Mouse (Mus musculus) lung, embryonic 16.5 days (tissue): ENCODE results near the gene Kcnk4. TPM values are rescaled to one million over a fixed set of nuclear protein-coding genes. Genes with fewer than 3 reads are reported as not detected.

Experiments
- ATAC-seq: fragments of 200-750 bp; cut with Nextera tagmentation; 2 replicates; pipeline ENCODE4 v1.8.0; 2017; ENCODE audit warnings: low read depth, mild to moderate bottlenecking, moderate library complexity
- H3K27ac ChIP-seq: fragments of 300-500 bp; sonication (generic); 2 replicates; pipeline ENCODE4 v1.5.1; 2014; ENCODE audit warnings: mild to moderate bottlenecking, control low read depth, low read length
- H3K27me3 ChIP-seq: fragments of 300-500 bp; sonication (generic); 2 replicates; pipeline ENCODE4 v1.6.1; 2014; ENCODE audit warnings: low read depth, low read length, mixed read lengths; ENCODE audit not compliant: control insufficient read depth, insufficient read depth
- H3K36me3 ChIP-seq: fragments of 300-500 bp; sonication (generic); 2 replicates; pipeline ENCODE4 v1.6.1; 2014; ENCODE audit warnings: low read length; ENCODE audit not compliant: control insufficient read depth, insufficient read depth
- H3K4me1 ChIP-seq: fragments of 300-500 bp; sonication (generic); replicated peaks from 2 replicates; pipeline ENCODE4 v1.6.1; 2014; ENCODE audit warnings: low read length, mixed read lengths; ENCODE audit not compliant: control insufficient read depth, insufficient read depth
- H3K4me2 ChIP-seq: fragments of 300-500 bp; sonication (generic); 2 replicates; pipeline ENCODE4 v1.6.1; 2014; ENCODE audit warnings: low read depth, low read length, control low read depth
- H3K4me3 ChIP-seq: fragments of 300-500 bp; sonication (generic); 2 replicates; pipeline ENCODE4 v1.5.1; 2014; ENCODE audit warnings: mild to moderate bottlenecking, low read length, control low read depth
- H3K9ac ChIP-seq: fragments of 300-500 bp; sonication (generic); 2 replicates; pipeline ENCODE4 v1.6.1; 2014; ENCODE audit warnings: low read length, control low read depth
- H3K9me3 ChIP-seq: fragments of 300-500 bp; sonication (generic); 2 replicates; pipeline ENCODE4 v1.6.1; 2016; ENCODE audit warnings: low read length; ENCODE audit not compliant: control insufficient read depth
- WGBS: fragments of 180-500 bp; shearing (Covaris S2); extraction: QIAGEN DNeasy Blood & Tissue Kit; methylation state at CpG from one replicate; pipeline ENCODE4 v1.1.7; 2014; 5-methylcytosine and 5-hydroxymethylcytosine counted together
- polyA plus RNA-seq: library from polyadenylated mRNA; unstranded; fragments of >200 nt; fragmentation: Nextera tagmentation; extraction: Ambion mirVana; gene quantifications from 2 replicates; pipeline ENCODE4 v1.2.1, GENCODE M21; 2015

The Kcnk4 gene
- polyA plus RNA-seq, 1 experiment from 2014 or later, result 0.21 TPM

DNA sequence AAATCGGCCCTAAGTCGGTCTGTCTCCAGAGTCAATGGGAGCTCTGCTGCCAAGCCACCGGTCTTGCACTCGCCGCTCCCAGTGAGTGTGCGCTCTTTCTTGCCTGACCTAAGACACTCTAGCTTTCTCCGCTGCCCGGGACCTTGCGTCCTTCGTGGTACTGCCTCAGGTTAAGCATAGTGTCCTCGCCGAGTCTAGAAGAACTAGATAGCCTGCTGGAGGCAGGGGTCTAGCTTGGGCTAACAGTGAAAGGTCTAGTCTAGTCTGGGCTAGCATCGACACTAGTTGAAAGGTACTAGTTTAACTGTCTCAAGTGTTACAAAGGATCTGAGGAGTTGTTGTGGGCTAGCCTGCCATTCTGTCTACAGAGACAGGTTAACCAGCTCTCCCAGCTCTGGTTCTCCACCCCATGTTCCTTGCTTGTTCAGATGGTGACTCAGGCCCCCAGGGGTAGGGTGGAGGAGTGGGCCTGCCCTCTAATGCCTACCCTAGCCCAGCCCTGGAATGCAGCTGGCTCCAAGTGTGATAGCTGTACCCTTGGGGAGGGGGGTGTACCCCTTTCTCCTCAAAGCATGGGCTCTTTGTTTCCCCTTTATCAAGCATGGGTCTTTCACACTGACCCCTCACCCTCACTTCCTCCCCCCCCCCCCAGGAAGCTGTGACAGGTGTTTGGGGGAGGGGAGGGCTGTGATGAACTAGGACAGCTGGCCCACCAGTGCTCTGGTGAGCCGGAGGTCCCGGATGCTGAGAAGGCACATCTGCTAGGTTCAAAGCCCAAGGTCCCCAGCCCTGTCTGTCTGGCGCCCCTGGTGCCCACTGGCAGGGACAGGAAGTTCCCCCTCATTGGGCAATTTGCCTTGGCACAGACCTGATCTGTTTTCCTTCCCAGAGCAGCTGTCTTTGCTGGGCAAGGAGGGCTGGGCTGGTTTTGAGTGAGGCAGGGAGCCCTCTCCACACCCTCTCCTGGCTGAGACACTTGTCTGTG, 41.5 kb upstream of the Kcnk4 start, which contains the start of gene Plcb3:
TSS of gene Plcb3 (minus strand) at position 934 of the 985 bp plus-strand sequence.
- H3K36me3 ChIP-seq, result peaks cover 7% of the 10 kb centered on the region
- peak within 1 kb of the TSS; percentile 78 for H3K9ac ChIP-seq
- peak within 1 kb of the TSS; percentile 73 for H3K4me3 ChIP-seq
- 0% methylated on average over 16 of the region's 16 CpGs for WGBS
- no peak for ATAC-seq
- H3K27me3 ChIP-seq, result no peaks in the 10 kb centered on the region
- H3K4me2 ChIP-seq, result peak within 1 kb of the TSS; percentile 90
- H3K4me1 ChIP-seq, result peaks cover 33% of the 10 kb centered on the region
- H3K9me3 ChIP-seq, result no peaks in the 10 kb centered on the region
- H3K27ac ChIP-seq, result peak within 1 kb of the TSS; percentile 92

DNA sequence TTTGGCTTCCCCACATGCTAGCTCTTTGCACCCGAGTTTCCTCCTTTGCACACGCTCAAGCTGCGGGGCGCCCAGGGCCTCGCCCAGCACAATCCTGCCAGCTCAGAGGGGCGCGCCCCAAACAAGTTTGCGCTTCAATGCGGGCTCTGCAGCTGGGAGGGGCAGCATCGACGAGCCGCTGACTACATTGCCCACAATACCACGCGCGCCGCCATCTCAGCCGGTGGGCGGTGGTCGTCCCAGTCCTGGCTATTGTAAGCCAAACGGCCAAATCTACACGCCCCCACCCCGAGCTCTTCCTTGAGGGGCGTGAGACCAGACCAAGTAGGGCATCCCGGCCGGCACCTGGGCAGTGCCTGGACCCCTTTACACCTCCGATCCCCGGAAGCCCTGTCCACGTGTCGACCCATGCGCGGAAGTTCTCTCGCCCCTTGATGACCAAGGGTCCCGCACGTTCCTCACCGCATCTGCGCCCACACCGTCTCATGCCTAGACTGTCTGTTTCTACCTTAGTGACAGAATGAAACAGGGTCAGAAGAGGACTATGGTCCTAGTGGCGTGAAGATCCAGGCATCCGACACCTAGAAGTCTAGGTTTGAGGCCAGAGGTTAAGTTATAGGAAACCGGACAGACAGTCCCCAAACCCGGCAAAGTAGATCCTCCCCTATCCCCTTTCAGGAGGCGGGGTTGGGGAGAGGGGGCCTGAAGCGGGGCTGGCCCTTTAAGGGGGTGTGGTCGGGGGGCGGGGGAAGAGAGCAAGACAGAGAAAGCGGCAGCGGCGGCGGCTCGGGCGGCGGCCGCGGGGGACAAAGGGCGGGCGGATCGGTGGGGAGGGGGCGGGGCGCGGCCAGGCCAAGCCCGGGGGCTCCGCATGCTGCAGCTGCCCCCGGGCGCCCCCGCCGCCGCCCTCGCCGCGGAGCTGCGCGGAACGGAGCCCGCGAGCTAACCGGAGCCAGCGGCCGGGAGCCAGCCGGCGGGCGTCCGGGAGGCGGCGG, 40.2 kb upstream of the Kcnk4 start, which contains the start of gene Ppp1r14b:
TSS of gene Ppp1r14b (plus strand) at position 758 of the 995 bp plus-strand sequence.
- 1% methylated on average over 52 of the region's 84 CpGs for WGBS
- H3K4me1 ChIP-seq, result peaks cover 45% of the 10 kb centered on the region

DNA sequence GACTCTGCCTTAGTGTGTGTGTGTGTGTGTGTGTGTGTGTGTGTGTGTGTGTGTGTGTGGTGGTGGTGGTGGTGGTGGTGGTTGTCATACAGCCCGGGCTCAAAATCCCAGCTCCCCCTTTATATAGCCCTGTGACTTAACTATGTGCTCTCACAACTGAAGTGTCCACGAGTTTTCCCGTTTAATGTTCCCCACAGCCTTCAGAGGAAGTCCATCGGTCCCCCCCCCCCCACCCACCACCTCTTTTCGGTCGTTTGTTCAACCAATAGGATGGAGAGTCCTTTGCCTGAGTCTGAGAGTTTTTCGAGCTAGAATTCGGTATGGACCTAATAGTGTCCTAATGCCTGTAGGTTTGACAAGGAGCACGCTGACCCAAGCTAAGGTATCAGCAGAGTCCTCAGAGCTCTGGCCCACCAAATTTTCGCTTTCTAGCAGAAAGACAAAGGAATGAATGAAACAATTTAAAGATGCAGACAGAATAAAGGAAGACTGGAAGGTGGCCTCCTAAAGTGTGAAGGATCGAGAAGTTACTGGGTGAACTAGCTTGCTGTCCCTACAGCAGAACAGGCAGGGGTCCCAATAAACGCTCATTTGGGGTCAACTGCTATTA, 39.4 kb upstream of the Kcnk4 start:
- Histone ChIP-seq H3K4me3 (peak overlapping the region; percentile 73), H3K27ac (peak overlapping the region; percentile 34; the same call in 1 of the 2 replicates), H3K9ac (peak overlapping the region; percentile 78), H3K27me3 (no peaks in the 10 kb centered on the region), H3K9me3 (no peaks in the 10 kb centered on the region), H3K36me3 (peaks cover 7% of the 10 kb centered on the region), H3K4me2 (peak overlapping the region; percentile 90), H3K4me1 (peaks cover 40% of the 10 kb centered on the region)
- no peak for ATAC-seq
- 29% methylated on average over 12 of the region's 12 CpGs for WGBS

More for the DNA sequence above, 40.2 kb upstream of the Kcnk4 start, which contains the start of gene Ppp1r14b:
- peak within 1 kb of the TSS; percentile 90 for H3K4me2 ChIP-seq
- peak within 1 kb of the TSS; percentile 78 for H3K9ac ChIP-seq
- peak within 1 kb of the TSS; percentile 73 for H3K4me3 ChIP-seq
- peak; percentile 74 for ATAC-seq
- no peaks in the 10 kb centered on the region for H3K27me3 ChIP-seq
- H3K9me3 ChIP-seq, result no peaks in the 10 kb centered on the region
- peaks cover 7% of the 10 kb centered on the region for H3K36me3 ChIP-seq
- H3K27ac ChIP-seq, result peak within 1 kb of the TSS; percentile 92

DNA sequence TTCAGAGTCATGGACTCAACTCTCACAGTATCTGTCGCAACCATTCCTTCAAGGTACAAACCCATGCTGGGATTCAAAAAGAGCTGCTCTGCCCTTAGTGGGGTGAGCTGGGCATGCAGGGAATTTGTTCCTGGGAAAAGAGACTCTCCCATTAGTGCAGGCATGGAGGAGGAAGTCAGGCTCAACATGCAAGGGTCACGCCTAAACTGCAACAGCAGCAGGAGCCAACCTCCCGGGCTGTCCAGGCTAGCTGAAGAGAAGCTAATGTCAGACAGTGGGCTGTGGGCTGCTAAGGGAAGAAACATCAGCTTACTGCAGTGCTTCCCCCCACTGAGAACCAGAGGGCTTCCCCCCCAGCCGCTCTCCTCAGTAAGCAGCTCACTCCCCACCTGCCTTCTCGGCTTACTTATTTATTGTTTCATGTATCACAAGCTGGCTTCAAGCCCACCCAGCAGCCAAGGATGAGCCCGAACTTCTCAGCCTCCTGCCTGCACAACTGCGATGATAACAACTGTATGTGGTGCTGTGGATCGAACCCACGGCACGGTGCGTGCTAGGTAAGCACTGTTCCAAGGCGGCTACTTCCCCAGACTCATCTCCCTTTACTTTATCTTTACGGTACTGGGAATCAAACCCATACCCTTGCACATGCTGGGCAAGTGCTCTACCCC, 38.1 kb upstream of the Kcnk4 start:
- H3K4me2 ChIP-seq, result no peak overlapping the region
- peaks cover 39% of the 10 kb centered on the region for H3K4me1 ChIP-seq
- no peak overlapping the region for H3K9ac ChIP-seq
- no peak overlapping the region for H3K4me3 ChIP-seq
- no peaks in the 10 kb centered on the region for H3K9me3 ChIP-seq
- peaks cover 2% of the 10 kb centered on the region for H3K36me3 ChIP-seq
- 76% methylated on average over 13 of the region's 13 CpGs for WGBS
- H3K27ac ChIP-seq, result no peak overlapping the region
- H3K27me3 ChIP-seq, result no peaks in the 10 kb centered on the region
- no peak for ATAC-seq

DNA sequence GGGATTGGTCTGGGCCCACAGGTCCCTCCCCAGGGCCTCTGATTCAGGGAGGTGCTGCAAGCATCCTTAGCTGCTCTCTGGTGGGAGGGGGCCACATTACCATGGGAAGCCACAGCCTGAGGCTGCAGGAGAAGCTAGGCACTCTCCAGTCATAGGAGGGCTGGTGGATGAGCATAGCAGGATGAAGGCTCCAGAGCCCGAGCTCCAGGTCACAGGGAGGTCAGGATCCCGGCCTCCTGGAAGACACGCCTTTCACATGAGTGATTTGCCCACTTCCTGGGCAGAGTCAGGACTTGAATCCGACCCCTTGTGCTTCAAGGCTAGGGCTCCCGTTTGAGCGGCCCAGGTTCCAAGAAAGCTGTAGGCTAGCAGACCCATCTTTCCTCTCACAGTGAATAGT, 37.3 kb upstream of the Kcnk4 start:
- no peaks in the 10 kb centered on the region for H3K9me3 ChIP-seq
- 33% methylated on average over 6 of the region's 6 CpGs for WGBS

DNA sequence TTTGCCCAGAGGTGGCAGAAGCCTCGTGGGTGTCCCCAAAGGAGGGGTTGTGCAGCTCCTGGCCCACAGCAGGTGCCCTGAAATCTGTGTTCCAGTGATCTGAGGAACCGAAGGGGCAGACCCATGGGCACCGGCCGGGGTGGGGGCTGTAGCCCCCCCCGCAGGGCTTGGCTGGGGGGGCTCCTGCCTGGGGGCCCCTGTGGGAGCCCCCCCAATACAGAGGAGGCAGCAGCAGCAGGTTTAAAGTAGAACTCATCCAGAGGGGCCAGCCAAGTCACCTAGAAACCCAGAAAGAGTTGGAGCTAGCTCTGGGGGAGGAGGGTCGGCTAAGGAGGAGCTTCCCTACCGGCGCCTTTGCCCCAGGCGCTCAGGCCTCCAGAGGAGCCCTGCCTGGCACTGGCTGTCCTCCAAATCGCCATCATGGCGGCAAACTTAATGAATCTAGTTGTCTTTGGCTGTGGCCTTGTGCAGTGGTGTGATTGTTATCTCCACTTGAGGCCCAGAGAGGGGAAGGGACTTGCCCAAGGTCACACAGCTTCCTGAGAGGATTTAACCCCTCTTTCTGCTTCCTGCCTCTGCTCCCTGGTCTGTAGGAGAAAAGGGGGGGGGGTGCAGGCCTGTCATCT, 36.3 kb upstream of the Kcnk4 start:
- peak overlapping the region; percentile 79 for H3K4me2 ChIP-seq
- no peak for ATAC-seq
- 21% methylated on average over 11 of the region's 11 CpGs for WGBS
- H3K4me1 ChIP-seq, result peaks cover 24% of the 10 kb centered on the region
- no peak overlapping the region; the same call in 1 of the 2 replicates for H3K27ac ChIP-seq
- H3K9ac ChIP-seq, result peak overlapping the region; percentile 55
- H3K9me3 ChIP-seq, result no peaks in the 10 kb centered on the region
- no peak overlapping the region; the same call in 1 of the 2 replicates for H3K4me3 ChIP-seq
- H3K36me3 ChIP-seq, result peaks cover 8% of the 10 kb centered on the region
- H3K27me3 ChIP-seq, result no peaks in the 10 kb centered on the region

More for the DNA sequence above, 37.3 kb upstream of the Kcnk4 start:
- no peak for ATAC-seq
- Histone ChIP-seq H3K4me3 (no peak overlapping the region), H3K27me3 (no peaks in the 10 kb centered on the region), H3K36me3 (no peaks in the 10 kb centered on the region), H3K4me2 (no peak overlapping the region), H3K9ac (no peak overlapping the region), H3K27ac (no peak overlapping the region), H3K4me1 (peaks cover 34% of the 10 kb centered on the region)

DNA sequence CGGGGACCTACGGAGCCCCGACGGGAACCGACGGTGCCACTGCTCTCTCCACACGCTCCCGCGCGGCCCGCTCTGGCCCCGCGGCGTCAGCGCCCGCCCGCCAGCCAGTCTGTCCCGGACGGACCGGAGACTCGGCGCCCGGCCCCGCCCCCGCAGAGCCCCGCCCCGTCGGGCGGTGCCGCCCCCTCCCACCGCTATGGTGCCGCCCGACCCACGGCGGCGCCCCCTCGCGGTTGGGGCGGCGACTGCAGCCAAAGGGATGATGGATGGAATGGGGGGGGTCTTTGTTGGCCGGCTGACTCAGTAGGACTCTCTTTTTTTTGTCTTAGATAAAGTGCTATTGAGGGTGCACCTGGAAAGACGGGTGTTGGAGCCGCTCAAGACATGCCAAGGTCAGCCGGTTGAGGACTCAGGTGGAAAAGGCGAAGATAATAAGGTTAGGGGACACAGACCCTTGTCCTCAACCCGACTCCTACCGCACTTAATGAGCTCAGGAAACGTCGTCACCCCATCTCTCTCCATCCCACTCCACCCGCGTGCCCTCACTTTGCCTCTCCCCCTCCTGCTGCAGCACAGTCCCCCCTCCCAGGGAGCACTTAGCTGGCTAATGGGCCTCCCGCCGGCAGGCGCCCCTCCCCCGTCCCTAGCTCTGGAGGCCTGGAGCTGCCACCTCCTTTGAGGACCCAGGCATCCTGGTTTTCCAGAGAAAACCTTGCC, 35.5 kb upstream of the Kcnk4 start:
- ATAC-seq, result peak; percentile 82
- H3K9me3 ChIP-seq, result no peaks in the 10 kb centered on the region
- H3K4me1 ChIP-seq, result peaks cover 24% of the 10 kb centered on the region
- peak overlapping the region; percentile 77 for H3K4me3 ChIP-seq
- 1% methylated on average over 52 of the region's 55 CpGs for WGBS
- H3K9ac ChIP-seq, result peak overlapping the region; percentile 87
- H3K27ac ChIP-seq, result 0 out of 2 replicates have a peak overlapping the region, but pooled peaks have one; percentile 43
- peak overlapping the region; percentile 79 for H3K4me2 ChIP-seq
- H3K36me3 ChIP-seq, result peaks cover 13% of the 10 kb centered on the region
- H3K27me3 ChIP-seq, result no peaks in the 10 kb centered on the region
